Mouse (Mus musculus) lung, postnatal 0 days (tissue): ENCODE measurements around the gene Cldn2. TPM values are rescaled to one million over a fixed set of nuclear protein-coding genes. Genes with fewer than 3 reads are reported as not detected.

Experiments used
- ATAC-seq: fragments of 200-750 bp; cut with Nextera tagmentation; 2 replicates; pipeline ENCODE4 v1.8.0; 2017; ENCODE audit warnings: moderate library complexity
- DNase-seq: peaks from one replicate; pipeline ENCODE4 v3.0.0-alpha.2; 2016; ENCODE audit warnings: low spot score
- H3K27ac ChIP-seq: fragments of 300-500 bp; sonication (generic); 2 replicates; pipeline ENCODE4 v1.5.1; 2014; ENCODE audit warnings: antibody characterized with exemption, mild to moderate bottlenecking, low read length, mixed read lengths
- H3K27me3 ChIP-seq: fragments of 300-500 bp; sonication (generic); replicated peaks from 2 replicates; pipeline ENCODE4 v1.6.1; 2014; ENCODE audit warnings: low read length, mixed read lengths; ENCODE audit not compliant: insufficient read depth
- H3K36me3 ChIP-seq: fragments of 300-500 bp; sonication (generic); 2 replicates; pipeline ENCODE4 v1.6.1; 2014; ENCODE audit warnings: low read length, mixed read lengths; ENCODE audit not compliant: insufficient read depth
- H3K4me1 ChIP-seq: fragments of 300-500 bp; sonication (generic); 2 replicates; pipeline ENCODE4 v1.6.1; 2014; ENCODE audit warnings: antibody characterized with exemption, low read depth, low read length, mixed read lengths; ENCODE audit not compliant: insufficient read depth
- H3K4me2 ChIP-seq: fragments of 300-500 bp; sonication (generic); replicated peaks from 2 replicates; pipeline ENCODE4 v1.6.1; 2014; ENCODE audit warnings: low read depth, mild to moderate bottlenecking, low read length, moderate library complexity, mixed read lengths
- H3K4me3 ChIP-seq: fragments of 300-500 bp; sonication (generic); 2 replicates; pipeline ENCODE4 v1.5.1; 2014; ENCODE audit warnings: low read depth, low read length
- H3K9ac ChIP-seq: fragments of 300-500 bp; sonication (generic); replicated peaks from 2 replicates; pipeline ENCODE4 v1.6.1; 2014; ENCODE audit warnings: low read depth, mild to moderate bottlenecking
- H3K9me3 ChIP-seq: fragments of 300-500 bp; sonication (generic); 2 replicates; pipeline ENCODE4 v1.6.1; 2016; ENCODE audit warnings: low read length, mixed read lengths
- CTCF ChIP-seq: IDR thresholded peaks from 2 replicates; pipeline ENCODE4 v1.5.1; 2016; ENCODE audit warnings: antibody characterized with exemption, mild to moderate bottlenecking
- EP300 ChIP-seq: IDR thresholded peaks from 2 replicates; pipeline ENCODE4 v1.6.1; 2016; ENCODE audit warnings: antibody characterized with exemption, mild to moderate bottlenecking, control low read depth
- WGBS: fragments of 180-500 bp; shearing (Covaris S2); extraction: QIAGEN DNeasy Blood & Tissue Kit; methylation state at CpG from one replicate; pipeline ENCODE4 v1.1.7; 2014; 5-methylcytosine and 5-hydroxymethylcytosine counted together
- polyA plus RNA-seq: library from polyadenylated mRNA; unstranded; fragments of >200 nt; fragmentation: Nextera tagmentation; extraction: Ambion mirVana; gene quantifications from 2 replicates; pipeline ENCODE4 v1.2.1, GENCODE M21; 2015

The Cldn2 gene
- polyA plus RNA-seq, 1 experiment from 2014 or later, result 1.3 TPM

- Histone ChIP-seq H3K9me3 (no peaks in the 10 kb centered on the region), H3K9ac (no peak overlapping the region), H3K27ac (no peak overlapping the region), H3K4me2 (no peak overlapping the region), H3K36me3 (no peaks in the 10 kb centered on the region), H3K27me3 (no peaks in the 10 kb centered on the region), H3K4me3 (no peak overlapping the region), H3K4me1 (no peaks in the 10 kb centered on the region)
- DNase-seq (peak; percentile 60), ATAC-seq (peak; percentile 55)
- WGBS, result 50% methylated on average over 7 of the region's 7 CpGs
- TF ChIP-seq EP300, result no peak
- TF ChIP-seq CTCF, result no peak
Measured at GRCm38 (mm10) chrX:139775084-139775612, 25.5 kb upstream of the Cldn2 start.

DNA sequence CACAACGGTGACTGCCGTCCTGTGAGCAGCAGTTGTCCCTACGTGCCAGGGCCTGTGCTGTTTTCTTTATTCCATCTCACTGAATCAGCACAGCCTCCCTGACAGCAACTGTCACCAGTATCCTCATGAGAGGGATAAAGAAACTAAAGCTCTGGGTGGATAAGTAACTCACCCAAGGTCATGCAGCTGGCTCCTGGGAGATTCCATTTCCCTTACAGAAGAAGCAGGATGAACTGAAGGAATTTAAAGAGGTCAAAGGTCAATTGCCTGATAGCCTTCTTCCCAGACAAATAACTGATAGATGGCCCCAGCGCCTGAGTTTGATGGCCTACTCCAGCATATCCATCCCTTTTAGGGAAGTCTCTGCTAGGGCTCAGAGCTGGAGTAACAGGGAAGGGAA, 23.3 kb upstream of the Cldn2 start:
- H3K4me1 ChIP-seq, result no peaks in the 10 kb centered on the region
- DNase-seq (no peak), ATAC-seq (no peak)
- H3K36me3 ChIP-seq, result no peaks in the 10 kb centered on the region
- no peak overlapping the region for H3K9ac ChIP-seq
- TF ChIP-seq EP300, result no peak
- TF ChIP-seq CTCF, result no peak
- H3K27me3 ChIP-seq, result no peaks in the 10 kb centered on the region
- H3K27ac ChIP-seq, result no peak overlapping the region
- WGBS, result 67% methylated on average over 4 of the region's 4 CpGs
- H3K9me3 ChIP-seq, result no peaks in the 10 kb centered on the region
- no peak overlapping the region for H3K4me3 ChIP-seq
- H3K4me2 ChIP-seq, result no peak overlapping the region

DNA sequence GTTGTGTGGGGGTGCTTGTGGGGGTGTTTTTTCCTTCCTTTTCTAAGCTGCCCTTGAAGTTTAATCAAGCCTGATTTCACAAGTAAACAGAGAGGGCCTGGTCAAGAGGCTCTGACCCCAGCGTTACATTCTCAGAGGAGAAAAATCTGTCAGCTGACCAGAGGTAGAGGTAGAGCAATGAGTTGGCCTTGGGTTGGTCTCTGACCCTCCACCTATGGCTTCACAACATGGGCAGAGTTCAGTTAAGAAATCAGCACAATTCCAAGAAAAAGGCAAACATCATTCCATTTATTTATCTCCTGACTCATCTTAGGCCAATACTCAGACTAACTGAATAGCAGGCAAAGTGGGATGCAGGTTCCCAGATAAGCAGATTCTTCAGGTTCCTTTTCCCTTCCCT, 21.7 kb upstream of the Cldn2 start:
- WGBS, result 58% methylated on average over 1 of the region's 1 CpGs

DNA sequence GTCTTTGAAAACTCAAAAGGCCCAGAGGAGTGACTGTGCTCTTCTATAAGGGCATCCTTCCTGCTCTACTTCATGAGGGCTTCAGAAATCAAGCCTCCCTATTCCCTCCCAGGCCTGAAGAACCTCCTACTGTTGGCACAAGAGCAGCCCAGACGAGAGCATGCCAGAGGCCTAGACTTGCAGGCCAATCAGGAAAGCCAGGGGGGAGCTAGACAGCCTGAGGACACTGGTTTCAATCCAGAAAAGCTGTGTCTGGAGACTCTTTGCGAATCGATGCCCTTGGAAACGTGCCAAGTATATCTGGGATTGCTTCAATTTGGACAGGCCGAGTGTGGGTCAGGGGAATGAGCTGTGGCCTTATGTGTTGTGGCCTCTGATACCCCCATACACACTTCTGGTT, 21.2 kb upstream of the Cldn2 start:
- Histone ChIP-seq H3K4me2 (no peak overlapping the region), H3K9me3 (no peaks in the 10 kb centered on the region), H3K9ac (no peak overlapping the region), H3K4me3 (no peak overlapping the region), H3K4me1 (no peaks in the 10 kb centered on the region), H3K27ac (no peak overlapping the region), H3K27me3 (no peaks in the 10 kb centered on the region), H3K36me3 (no peaks in the 10 kb centered on the region)
- TF ChIP-seq EP300 (no peak), CTCF (no peak)
- WGBS, result 60% methylated on average over 5 of the region's 5 CpGs
- ATAC-seq (no peak), DNase-seq (no peak)

More for the DNA sequence above, 21.7 kb upstream of the Cldn2 start:
- Histone ChIP-seq H3K27me3 (no peaks in the 10 kb centered on the region), H3K27ac (no peak overlapping the region), H3K36me3 (no peaks in the 10 kb centered on the region), H3K4me2 (no peak overlapping the region), H3K4me3 (no peak overlapping the region), H3K9me3 (no peaks in the 10 kb centered on the region), H3K9ac (no peak overlapping the region), H3K4me1 (no peaks in the 10 kb centered on the region)
- no peak for TF ChIP-seq EP300
- TF ChIP-seq CTCF, result no peak
- DNase-seq (no peak), ATAC-seq (no peak)

DNA sequence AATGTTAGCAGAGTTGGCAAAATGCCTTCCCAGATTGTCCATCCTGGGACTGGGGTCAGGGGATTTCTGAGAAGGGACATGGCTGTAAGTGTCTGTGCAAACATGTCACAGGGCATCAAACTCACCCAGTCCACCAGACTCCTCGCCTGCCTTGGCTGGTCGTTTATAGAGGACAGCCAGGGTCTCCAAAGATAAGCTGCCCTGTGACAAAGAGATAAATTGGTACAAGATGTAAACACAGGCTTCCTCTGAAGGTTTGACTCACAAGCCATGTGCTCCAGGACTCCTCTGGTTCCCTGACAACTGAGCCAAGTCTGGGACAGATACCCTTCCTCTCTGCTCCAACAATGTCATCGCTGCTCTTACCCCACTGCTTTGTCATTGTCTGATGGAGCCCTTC, 19.6 kb upstream of the Cldn2 start:
- Histone ChIP-seq H3K9me3 (no peaks in the 10 kb centered on the region), H3K27me3 (no peaks in the 10 kb centered on the region), H3K4me3 (no peak overlapping the region), H3K9ac (no peak overlapping the region), H3K4me1 (no peaks in the 10 kb centered on the region), H3K36me3 (no peaks in the 10 kb centered on the region), H3K27ac (no peak overlapping the region), H3K4me2 (no peak overlapping the region)
- DNase-seq (peak; percentile 37), ATAC-seq (peak; percentile 61)
- 31% methylated on average over 3 of the region's 3 CpGs for WGBS
- TF ChIP-seq EP300 (peak; percentile 53), CTCF (no peak)

DNA sequence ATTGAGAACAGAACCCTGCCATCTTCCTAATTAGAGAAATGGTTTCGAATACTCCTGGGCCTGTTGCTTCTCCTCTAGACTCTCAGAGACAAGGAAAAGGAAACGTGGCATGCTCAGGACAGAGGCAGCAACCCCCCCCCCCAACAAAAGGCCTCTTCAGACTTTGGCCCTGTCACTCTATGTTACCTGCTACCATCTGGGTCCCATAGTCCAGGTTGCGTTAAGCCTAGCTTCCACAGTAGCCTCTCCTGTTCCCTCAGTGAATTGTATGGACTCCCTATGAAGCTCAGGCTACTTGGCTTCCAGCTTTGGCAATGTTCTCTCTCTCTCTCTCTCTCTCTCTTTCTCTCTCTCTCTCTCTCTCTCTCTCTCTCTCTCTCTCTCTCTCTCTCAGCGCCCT, 19.1 kb upstream of the Cldn2 start:
- Histone ChIP-seq H3K4me1 (no peaks in the 10 kb centered on the region), H3K36me3 (no peaks in the 10 kb centered on the region), H3K9me3 (no peaks in the 10 kb centered on the region), H3K4me2 (no peak overlapping the region), H3K27ac (no peak overlapping the region), H3K27me3 (no peaks in the 10 kb centered on the region), H3K9ac (no peak overlapping the region), H3K4me3 (no peak overlapping the region)
- no peak for TF ChIP-seq CTCF
- TF ChIP-seq EP300, result no peak
- ATAC-seq (no peak), DNase-seq (no peak)
- WGBS, result 65% methylated on average over 4 of the region's 4 CpGs
